In the genomic region with DNA sequence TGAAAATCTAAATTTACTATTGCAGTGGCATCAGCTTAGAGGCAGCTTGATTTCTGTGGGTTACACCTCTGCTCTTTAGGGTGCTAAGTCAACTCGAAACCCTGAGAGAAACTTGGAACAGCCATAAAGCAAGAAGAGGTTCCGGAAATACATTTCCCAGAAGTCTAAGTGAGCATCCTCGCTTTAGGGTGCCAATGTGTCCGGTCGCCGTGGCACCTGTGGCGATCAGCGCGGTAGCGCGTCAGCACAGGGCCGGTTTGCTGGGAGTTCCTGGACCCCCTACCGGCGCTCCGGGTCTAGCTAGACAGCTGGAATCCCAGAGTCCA, we compare ENCODE assay signal across 10 mouse cellular contexts. TPM values are rescaled to one million over a fixed set of nuclear protein-coding genes. Genes with fewer than 3 reads are reported as not detected.
A peak's percentile ranks its signal among the peaks of the same experiment; 100 is the strongest.
DNase-seq lines count a peak whose midpoint lies in the region; ATAC-seq and TF ChIP-seq lines count a peak whose summit lies in the region.
"Had no signal": no experiment of that assay in that cellular context is flagged by ENCODE, and none has a peak within 500 bp of the region (broad histone marks: within the 10 kb centered on the region; RNA-seq: fewer than 3 reads in every experiment).

No protein-coding gene starts in this region.

- TF ChIP-seq CTCF in kidney, adult 2 months (conservative IDR thresholded peaks at IDR 0.05; ENCODE audit: insufficient read depth, insufficient read length, low read depth, low read length): no peak
- no peak; the same call in 1 of the 2 replicates for TF ChIP-seq CTCF in hindbrain, postnatal 0 days (IDR thresholded peaks at IDR 0.05; ENCODE audit: low read depth)

- H3K4me1 ChIP-seq in kidney, adult 2 months (ENCODE audit: control insufficient read depth, insufficient read depth, low read length): no peaks in the 10 kb centered on the region; the same call in 1 of the 2 replicates
- H3K4me1 ChIP-seq in brown adipose tissue, adult 24 weeks (ENCODE audit: control insufficient read depth, insufficient read depth, insufficient read length, low read length): no peaks in the 10 kb centered on the region
- no peaks in the 10 kb centered on the region for H3K4me1 ChIP-seq in hindbrain, postnatal 0 days (ENCODE audit: insufficient read depth, low read length)
- H3K4me1 ChIP-seq in midbrain, embryonic 15.5 days: peaks cover 7% of the 10 kb centered on the region

- intact Hi-C loops in left cerebral cortex, postnatal 10 days (cut with DNase I): no loop called here

- H3K27ac ChIP-seq in kidney, adult 2 months (ENCODE audit: insufficient read depth, low read depth, low read length): peak overlapping the region; percentile 49; the same call in 1 of the 2 replicates
- no peak overlapping the region for H3K27ac ChIP-seq in brown adipose tissue, adult 24 weeks (replicated peaks; ENCODE audit: low read depth, low read length)
- H3K27ac ChIP-seq in hindbrain, postnatal 0 days: peak overlapping the region; percentile 81
- H3K27ac ChIP-seq in midbrain, embryonic 15.5 days: peak overlapping the region; percentile 97

- WGBS in kidney, adult 2 months: 2% methylated on average over 15 of the region's 15 CpGs
- under 1% methylated on average over 15 of the region's 15 CpGs for WGBS in hindbrain, postnatal 0 days
- under 1% methylated on average over 15 of the region's 15 CpGs for WGBS in midbrain, embryonic 15.5 days

- no peak for DNase-seq in kidney, adult 2 months
- DNase-seq in kidney, adult 11 months: no peak
- DNase-seq in hindbrain, postnatal 0 days (ENCODE audit: low spot score): no peak
- DNase-seq in left cerebral cortex, postnatal 10 days (ENCODE audit: extremely low spot score in 1 of 2, low spot score in 2 of 2): no peak
- no peak for DNase-seq in ovary, postnatal 10 days (ENCODE audit: low spot score)
- DNase-seq in right cerebral cortex, adult 18-20 months: no peak

- H3K9me3 ChIP-seq in hindbrain, postnatal 0 days (ENCODE audit: low read length): no peaks in the 10 kb centered on the region
- H3K9me3 ChIP-seq in midbrain, embryonic 15.5 days: no peaks in the 10 kb centered on the region

- peak overlapping the region; percentile 61 for H3K4me2 ChIP-seq in hindbrain, postnatal 0 days (ENCODE audit: low read depth, low read length)
- peak overlapping the region; percentile 48 for H3K4me2 ChIP-seq in midbrain, embryonic 15.5 days

- H3K27me3 ChIP-seq in kidney, adult 2 months (replicated peaks; ENCODE audit: control insufficient read depth, insufficient read depth, low read length): no peaks in the 10 kb centered on the region
- no peaks in the 10 kb centered on the region for H3K27me3 ChIP-seq in hindbrain, postnatal 0 days (ENCODE audit: insufficient read depth, low read length)
- no peaks in the 10 kb centered on the region for H3K27me3 ChIP-seq in midbrain, embryonic 15.5 days (replicated peaks)
- H3K27me3 ChIP-seq: Patski had no signal

- H3K4me3 ChIP-seq in kidney, adult 2 months (ENCODE audit: insufficient read depth, low read depth, low read length): peak overlapping the region; percentile 89
- peak overlapping the region; percentile 85 for H3K4me3 ChIP-seq in brown adipose tissue, adult 24 weeks (ENCODE audit: insufficient read depth, low read depth, low read length)
- H3K4me3 ChIP-seq in hindbrain, postnatal 0 days (ENCODE audit: low read length): peak overlapping the region; percentile 52
- H3K4me3 ChIP-seq in midbrain, embryonic 15.5 days: peak overlapping the region; percentile 73

- no peak for ATAC-seq in hindbrain, postnatal 0 days
- ATAC-seq in midbrain, embryonic 15.5 days (replicated peaks): no peak

- TF ChIP-seq POLR2A in kidney, adult 2 months (IDR thresholded peaks at IDR 0.05; ENCODE audit: low read depth, low read length): no peak

- no peaks in the 10 kb centered on the region for H3K36me3 ChIP-seq in kidney, adult 2 months (ENCODE audit: control insufficient read depth, insufficient read depth, low read length)
- no peaks in the 10 kb centered on the region for H3K36me3 ChIP-seq in hindbrain, postnatal 0 days (ENCODE audit: insufficient read depth, low read length)
- no peaks in the 10 kb centered on the region for H3K36me3 ChIP-seq in midbrain, embryonic 15.5 days (replicated peaks)

- peak overlapping the region; percentile 55 for H3K9ac ChIP-seq in hindbrain, postnatal 0 days (replicated peaks; ENCODE audit: low read length)
- H3K9ac ChIP-seq in midbrain, embryonic 15.5 days: peak overlapping the region; percentile 62

RNA-seq across cellular contexts. Expression of gene Mzf1, which starts 0.6 kb away (rescaled TPM):
- 1.3 and 1.8 TPM in 2 replicates for polyA plus RNA-seq in kidney, adult 2 months (2012; rRNA removed)
- not detected in 2 replicates for polyA plus RNA-seq in brown adipose tissue, adult 24 weeks (2012; ENCODE audit: insufficient read depth, insufficient read length, missing spikeins)
- 9.6 and 11.5 TPM in 2 replicates for total RNA-seq in hindbrain, postnatal 0 days (2014; rRNA removed)
- 7.7 and 8.7 TPM in 2 replicates for polyA plus RNA-seq in hindbrain, postnatal 0 days (2015; fragmentation: Nextera tagmentation; extraction: Ambion mirVana)
- 10.7 and 11.4 TPM in 2 replicates for polyA plus RNA-seq in midbrain, embryonic 15.5 days (2015; fragmentation: Nextera tagmentation; extraction: Ambion mirVana)
- total RNA-seq in left cerebral cortex, postnatal 10 days (2021): 10 to 100 TPM; 15.2 to 15.9 TPM

RNA-seq across cellular contexts. Expression of gene Ube2m, which starts 15.8 kb away (rescaled TPM):
- 231 and 249 TPM in 2 replicates for polyA plus RNA-seq in kidney, adult 2 months (2012; rRNA removed)
- 258 and 293 TPM in 2 replicates for polyA plus RNA-seq in brown adipose tissue, adult 24 weeks (2012; ENCODE audit: insufficient read depth, insufficient read length, missing spikeins)
- total RNA-seq in hindbrain, postnatal 0 days (2014; rRNA removed): 320 and 345 TPM in 2 replicates
- polyA plus RNA-seq in hindbrain, postnatal 0 days (2015; fragmentation: Nextera tagmentation; extraction: Ambion mirVana): 140 and 153 TPM in 2 replicates
- 141 and 162 TPM in 2 replicates for polyA plus RNA-seq in midbrain, embryonic 15.5 days (2015; fragmentation: Nextera tagmentation; extraction: Ambion mirVana)
- 100 to 1,000 TPM; 221 to 229 TPM for total RNA-seq in left cerebral cortex, postnatal 10 days (2021)

RNA-seq across cellular contexts. Expression of gene Chmp2a, which starts 19.3 kb away (rescaled TPM):
- 103 and 134 TPM in 2 replicates for polyA plus RNA-seq in kidney, adult 2 months (2012; rRNA removed)
- polyA plus RNA-seq in brown adipose tissue, adult 24 weeks (2012; ENCODE audit: insufficient read depth, insufficient read length, missing spikeins): 194 and 239 TPM in 2 replicates
- total RNA-seq in hindbrain, postnatal 0 days (2014; rRNA removed): 59.7 and 68.0 TPM in 2 replicates
- polyA plus RNA-seq in hindbrain, postnatal 0 days (2015; fragmentation: Nextera tagmentation; extraction: Ambion mirVana): 188 and 202 TPM in 2 replicates
- 188 TPM in 2 replicates for polyA plus RNA-seq in midbrain, embryonic 15.5 days (2015; fragmentation: Nextera tagmentation; extraction: Ambion mirVana)
- 100 to 1,000 TPM; 133 to 134 TPM for total RNA-seq in left cerebral cortex, postnatal 10 days (2021)

RNA-seq across cellular contexts. Expression of gene Vmn1r85, which starts 41.0 kb away (rescaled TPM):
- polyA plus RNA-seq in kidney, adult 2 months (2012; rRNA removed): not detected in 2 replicates
- polyA plus RNA-seq in brown adipose tissue, adult 24 weeks (2012; ENCODE audit: insufficient read depth, insufficient read length, missing spikeins): 0.16 TPM in 1 of 2 replicates, not detected in the other
- total RNA-seq in hindbrain, postnatal 0 days (2014; rRNA removed): 0.43 and 0.58 TPM in 2 replicates
- polyA plus RNA-seq in hindbrain, postnatal 0 days (2015; fragmentation: Nextera tagmentation; extraction: Ambion mirVana): 0.25 and 0.28 TPM in 2 replicates
- polyA plus RNA-seq in midbrain, embryonic 15.5 days (2015; fragmentation: Nextera tagmentation; extraction: Ambion mirVana): 0.13 and 0.19 TPM in 2 replicates
- under 1 TPM in 1 of 2 experiments, not detected in 1; 0.06 TPM for total RNA-seq in left cerebral cortex, postnatal 10 days (2021)
- total RNA-seq: gastrocnemius, postnatal 14 days had no signal
- polyA plus RNA-seq: Patski had no signal

RNA-seq across cellular contexts. Expression of gene Zbtb45, which starts 44.1 kb away (rescaled TPM):
- 14.1 and 15.0 TPM in 2 replicates for polyA plus RNA-seq in kidney, adult 2 months (2012; rRNA removed)
- polyA plus RNA-seq in brown adipose tissue, adult 24 weeks (2012; ENCODE audit: insufficient read depth, insufficient read length, missing spikeins): 2.1 and 4.0 TPM in 2 replicates
- 41.6 and 47.6 TPM in 2 replicates for total RNA-seq in hindbrain, postnatal 0 days (2014; rRNA removed)
- polyA plus RNA-seq in hindbrain, postnatal 0 days (2015; fragmentation: Nextera tagmentation; extraction: Ambion mirVana): 23.9 and 24.6 TPM in 2 replicates
- polyA plus RNA-seq in midbrain, embryonic 15.5 days (2015; fragmentation: Nextera tagmentation; extraction: Ambion mirVana): 45.9 and 46.7 TPM in 2 replicates
- total RNA-seq in left cerebral cortex, postnatal 10 days (2021): 10 to 100 TPM; 31.3 to 32.1 TPM
